Mouse (Mus musculus): ENCODE data around the gene Akirin1. TPM values are rescaled to one million over a fixed set of nuclear protein-coding genes. Genes with fewer than 3 reads are reported as not detected.

Gene Akirin1
- 76.6 and 83.0 TPM in 2 replicates for polyA plus RNA-seq (2015; fragmentation: Nextera tagmentation; extraction: Ambion mirVana)

GRCm38 (mm10) chr4:123750152-123750651 lies at the start of gene Akirin1:
Gene Akirin1 (minus strand): TSS chr4:123750345.

GRCm38 (mm10) chr4:123787191-123787985 lies 37.2 kb upstream of the Akirin1 start, which contains the start of gene Rhbdl2:
Gene Rhbdl2 (plus strand): TSS chr4:123787874.

DNA sequence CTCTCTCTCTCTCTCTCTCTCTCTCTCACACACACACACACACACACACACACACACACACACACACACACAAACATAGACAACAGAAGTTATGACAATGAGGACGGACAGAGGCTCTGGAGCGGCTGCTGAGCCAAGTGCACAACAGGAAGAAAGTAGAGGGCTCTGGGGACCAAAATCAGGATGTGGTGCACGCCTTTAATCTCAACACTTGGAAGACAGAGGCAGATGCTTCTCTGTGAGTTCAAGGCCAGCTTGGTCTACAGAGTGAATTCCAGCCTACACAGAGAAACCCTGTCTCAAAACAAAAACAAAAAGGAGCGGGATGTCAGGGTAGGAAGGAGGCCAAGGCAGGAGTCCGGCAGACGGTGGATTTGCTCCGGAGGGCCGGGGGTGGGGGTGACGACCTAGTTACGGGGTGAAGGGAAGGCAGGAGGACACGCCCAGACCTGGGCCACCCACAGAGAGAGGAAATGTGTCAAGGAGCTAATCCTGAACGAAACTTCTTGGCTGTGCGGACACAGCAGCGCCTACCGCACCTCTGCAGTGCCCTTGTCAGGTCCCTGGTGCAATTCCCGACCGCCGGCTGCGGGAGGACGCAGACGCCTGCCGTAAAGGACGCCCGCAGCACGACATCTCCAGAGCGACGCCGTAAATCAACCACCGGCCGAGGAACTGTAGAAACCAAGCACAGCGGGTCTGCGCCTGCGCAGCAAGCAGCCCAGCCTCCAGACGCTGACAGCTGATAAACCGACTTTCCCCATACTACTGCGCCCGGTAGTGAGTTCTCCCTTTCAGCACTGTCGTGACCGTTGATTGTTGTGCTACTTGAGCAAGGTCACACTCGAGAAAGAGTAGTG lies 32.3 kb downstream of the Akirin1 start, which contains the start of gene Ndufs5:
Ndufs5 (minus strand) TSS at position 629 of the 860 bp plus-strand sequence.

Other genes starting within 250 kb of the Akirin1 start
- 59.8 and 71.7 TPM in 2 replicates for gene Macf1, start 66.0 kb downstream of the Akirin1 start, polyA plus RNA-seq (2015; fragmentation: Nextera tagmentation; extraction: Ambion mirVana)
- 710 and 765 TPM in 2 replicates for gene Ndufs5, start 32.1 kb downstream of the Akirin1 start, polyA plus RNA-seq (2015; fragmentation: Nextera tagmentation; extraction: Ambion mirVana)
- 1.2 and 1.4 TPM in 2 replicates for gene Rhbdl2, start 37.5 kb upstream of the Akirin1 start, polyA plus RNA-seq (2015; fragmentation: Nextera tagmentation; extraction: Ambion mirVana)
- gene 4933427I04Rik, start 109.3 kb upstream of the Akirin1 start, polyA plus RNA-seq (2015; fragmentation: Nextera tagmentation; extraction: Ambion mirVana) = 0.06 TPM in 1 of 2 replicates, not detected in the other
- 37.6 and 43.2 TPM in 2 replicates for gene Mycbp, start 154.5 kb upstream of the Akirin1 start, polyA plus RNA-seq (2015; fragmentation: Nextera tagmentation; extraction: Ambion mirVana)
- 38.9 and 43.9 TPM in 2 replicates for gene Rragc, start 167.1 kb upstream of the Akirin1 start, polyA plus RNA-seq (2015; fragmentation: Nextera tagmentation; extraction: Ambion mirVana)
- 0.45 TPM in 1 of 2 replicates, not detected in the other for gene 4930535I16Rik, start 167.7 kb upstream of the Akirin1 start, polyA plus RNA-seq (2015; fragmentation: Nextera tagmentation; extraction: Ambion mirVana)

Measured in neural tube, postnatal 0 days (tissue).